Mouse (Mus musculus) cerebellum, postnatal 36 days (tissue): ENCODE data around the gene Enpp3.

ENCODE experiments used
- DNase-seq, 2 experiments: peaks; one replicate each; pipeline ENCODE4 v3.0.0; 2021 to 2022; ENCODE audit warnings: mixed read lengths in 2 of 2

Enpp3 gene

DNA sequence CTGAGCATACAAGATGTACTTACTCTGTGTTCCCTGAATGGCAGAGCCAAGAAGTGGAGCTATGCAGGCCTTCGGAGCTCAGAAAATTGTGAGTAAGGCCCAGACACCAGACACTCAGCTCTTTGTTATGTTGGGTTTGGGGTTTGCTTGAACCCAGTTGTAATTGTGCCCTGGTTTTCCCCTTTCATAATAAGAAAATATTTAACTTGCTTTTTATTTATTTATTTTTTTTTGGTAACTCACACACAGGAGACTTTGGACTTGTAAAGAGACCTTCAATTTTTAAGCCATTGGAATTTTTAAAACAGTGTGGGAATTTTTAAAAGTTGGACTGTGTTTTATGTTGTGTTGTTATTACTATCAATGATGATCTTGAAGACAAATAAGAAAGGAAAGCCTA, at the start of gene Enpp3:
Gene Enpp3, minus strand, starts transcription at position 148 of the 400 bp plus-strand sequence.
- DNase-seq: no peak

DNA sequence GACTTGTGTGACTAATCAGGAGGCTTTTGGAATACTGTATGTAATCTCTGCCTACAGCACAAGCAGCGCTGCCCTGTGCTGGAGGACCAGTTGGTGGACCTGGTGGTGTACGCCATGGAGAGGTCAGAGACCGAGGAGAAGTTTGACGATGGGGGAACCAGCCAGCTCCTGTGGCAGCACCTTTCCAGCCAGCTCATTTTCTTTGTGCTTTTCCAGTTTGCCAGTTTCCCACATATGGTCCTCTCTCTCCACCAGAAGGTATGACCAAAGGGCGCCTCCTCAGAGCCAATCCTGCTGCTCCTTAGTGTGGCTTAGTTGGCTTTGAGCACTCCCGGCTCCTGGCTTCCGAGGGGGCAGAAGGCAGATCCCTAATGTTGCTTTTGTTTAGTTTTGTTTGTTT, 45.7 kb upstream of the Enpp3 start:
- peak; percentile 21 to 38 for DNase-seq

DNA sequence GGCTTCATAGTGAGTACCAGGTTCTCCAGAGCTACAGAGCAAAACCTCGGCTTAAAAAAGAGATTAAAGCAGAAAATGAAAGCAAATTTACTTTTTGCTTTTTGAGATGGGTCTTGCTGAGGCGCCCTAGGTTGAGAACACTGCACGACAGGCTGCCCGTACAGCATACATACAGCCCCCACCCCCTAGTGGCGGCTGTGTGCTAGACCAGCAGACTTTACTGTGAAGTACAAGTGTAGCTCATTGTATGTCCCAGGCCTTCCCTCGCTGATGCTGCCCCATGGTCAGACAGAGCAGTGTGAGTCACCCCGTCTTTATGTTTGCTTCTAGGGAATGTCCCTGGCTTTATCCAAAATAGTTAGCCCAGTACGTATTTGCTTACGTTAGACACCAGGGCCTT, 43.4 kb upstream of the Enpp3 start:
- no peak for DNase-seq

DNA sequence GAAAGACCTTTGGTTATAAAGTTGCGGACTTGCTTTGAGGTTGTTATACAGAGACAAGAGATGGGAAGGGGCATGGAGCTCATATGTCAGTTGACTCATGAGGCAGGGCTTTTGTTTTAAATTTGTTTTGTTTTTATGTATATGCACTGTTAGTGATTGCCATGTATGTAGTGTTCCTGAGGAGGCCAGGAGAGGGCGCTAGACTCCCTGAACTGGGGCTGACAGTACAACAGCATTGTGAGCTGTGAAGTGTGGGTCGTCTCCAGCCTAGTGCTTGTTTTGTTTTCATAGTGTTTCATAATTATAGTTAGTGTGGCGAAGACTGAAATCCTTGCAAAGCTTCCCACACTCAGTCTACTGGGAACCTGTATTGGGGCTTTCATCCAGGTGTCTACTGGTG, 31.0 kb upstream of the Enpp3 start:
- no peak for DNase-seq

DNA sequence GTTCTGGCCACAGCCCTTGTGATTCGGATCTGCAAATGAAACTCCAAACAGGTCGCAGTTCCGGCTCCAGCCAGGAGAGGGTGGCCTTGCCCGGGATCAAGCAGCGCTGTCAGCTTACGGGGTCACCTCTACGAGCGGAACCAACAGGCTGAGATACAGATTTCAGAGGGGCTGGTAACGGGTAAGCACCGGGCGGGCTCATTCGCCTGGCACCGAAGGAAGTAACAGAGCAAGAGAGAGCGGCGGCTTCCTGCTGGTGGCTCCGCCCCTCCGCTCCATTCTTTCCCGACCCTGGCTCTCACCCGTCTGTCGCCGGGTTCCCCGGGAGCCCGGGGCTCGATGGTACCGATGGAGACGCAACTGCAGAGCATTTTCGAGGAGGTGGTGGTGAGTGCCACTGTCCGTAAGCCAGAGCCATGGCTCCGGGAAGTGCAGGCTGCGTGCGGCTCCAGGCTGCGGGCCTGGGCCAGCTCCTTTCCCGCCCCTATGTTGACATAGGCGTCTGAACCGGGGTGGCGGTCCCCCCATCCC, 27.2 kb upstream of the Enpp3 start, which contains the start of gene Med23:
Gene Med23, plus strand, starts transcription at position 227 of the 531 bp plus-strand sequence.
- DNase-seq: peak; percentile 99 to 100

DNA sequence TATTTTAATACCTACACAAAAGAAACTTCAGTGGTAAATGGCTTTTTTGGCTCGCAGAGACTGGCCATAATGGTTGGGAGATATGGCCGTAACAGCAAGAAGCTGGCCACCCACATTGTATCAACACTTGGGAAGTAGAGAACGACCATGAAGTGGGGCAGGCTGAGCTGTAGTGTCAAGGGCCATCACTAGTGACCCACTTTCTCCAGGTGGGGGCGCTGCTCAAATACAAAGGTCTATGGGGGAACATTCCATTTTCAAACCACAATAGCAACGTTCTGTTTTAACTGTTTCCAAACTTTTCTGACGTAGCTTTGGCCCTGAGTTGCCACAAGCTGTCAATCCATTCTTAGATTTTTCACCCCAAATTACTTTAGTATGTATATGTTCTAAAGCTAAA, 21.8 kb upstream of the Enpp3 start:
- no peak for DNase-seq

DNA sequence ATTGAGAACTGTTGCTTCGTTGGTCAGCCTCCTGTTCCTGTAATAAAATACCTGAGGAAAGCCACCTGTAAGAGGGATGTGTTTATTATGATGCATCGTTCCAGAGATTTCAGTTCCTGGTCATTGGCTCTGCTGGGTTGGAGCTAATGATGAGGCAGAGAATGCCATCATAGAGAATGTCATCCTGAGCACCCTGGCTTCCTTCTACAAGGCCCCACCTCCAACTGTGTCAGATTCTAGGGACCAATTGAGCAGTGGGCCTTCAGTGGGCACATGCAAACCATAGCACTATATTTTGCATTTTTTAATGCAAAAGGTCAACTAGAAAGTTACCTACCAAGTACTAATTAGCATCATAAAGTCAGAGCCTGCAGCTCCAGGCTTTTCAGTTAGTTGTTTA, 20.5 kb upstream of the Enpp3 start:
- no peak for DNase-seq

DNA sequence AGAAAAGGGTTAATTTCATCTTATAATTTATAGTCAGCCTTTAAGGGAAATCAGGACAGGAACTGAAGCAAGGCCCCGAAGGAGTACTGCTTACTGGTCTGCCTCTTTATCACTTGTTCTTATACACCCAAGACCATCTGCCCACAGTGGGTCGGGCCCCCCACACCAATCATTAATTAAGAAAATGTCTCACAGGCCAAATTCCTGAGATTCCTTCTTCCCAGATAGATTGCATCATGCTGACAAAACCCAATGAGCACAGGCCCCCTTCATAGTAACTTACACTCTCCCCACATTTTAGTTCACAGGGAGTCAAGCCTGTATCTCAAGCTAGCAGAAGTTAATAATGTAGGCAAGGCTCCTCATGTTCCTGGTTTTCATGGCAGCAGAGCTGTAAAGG, 625 bp downstream of the Enpp3 start:
- no peak for DNase-seq

DNA sequence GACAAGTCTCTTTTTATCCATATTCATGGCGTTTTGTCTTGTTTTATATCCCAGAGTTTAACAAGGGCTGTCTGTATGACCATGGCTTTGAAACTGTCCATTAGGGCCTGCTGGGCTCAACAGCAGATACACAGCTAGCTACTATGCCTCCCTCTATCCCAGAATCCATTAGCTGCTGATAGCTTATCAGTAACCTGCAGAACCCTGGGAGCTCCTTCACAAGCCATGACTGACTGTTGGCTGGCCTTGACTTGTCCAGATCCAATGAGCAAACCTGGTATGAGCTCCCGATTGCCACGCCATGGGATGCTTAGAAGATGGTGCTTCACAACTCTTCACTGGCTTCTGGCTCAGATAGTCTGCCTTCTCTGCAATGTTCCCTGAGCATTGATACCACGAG, 1.8 kb downstream of the Enpp3 start:
- DNase-seq: no peak

DNA sequence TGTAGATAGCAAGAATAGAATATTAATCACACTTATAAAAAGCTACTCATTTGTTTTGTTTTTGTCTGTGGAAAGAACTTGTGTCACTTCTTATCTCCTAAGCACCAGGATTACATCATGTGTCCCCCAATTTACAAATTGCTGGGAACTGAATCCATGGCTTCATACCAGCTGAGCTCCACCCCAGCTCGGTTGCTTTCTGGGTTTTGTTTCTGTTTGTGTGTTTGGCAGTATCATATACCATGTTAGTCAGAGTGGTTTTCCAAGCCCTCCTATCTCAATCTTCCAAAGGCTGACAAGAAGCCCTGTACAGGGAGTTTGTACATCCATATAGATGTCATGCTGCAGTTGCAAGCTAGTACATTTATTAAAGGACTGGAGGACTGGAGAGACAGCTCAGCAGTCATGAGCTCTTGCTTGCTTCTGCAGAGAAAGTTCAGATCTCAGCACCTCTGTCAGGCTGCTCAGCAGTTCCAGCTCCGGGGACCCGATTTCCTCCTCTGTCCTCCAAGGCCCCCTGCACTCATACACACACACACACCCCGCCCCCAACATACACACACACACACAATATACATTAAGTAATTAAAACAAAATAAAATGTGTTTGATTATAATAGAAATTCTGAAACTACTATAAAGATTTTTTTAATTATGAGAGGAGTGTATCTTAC, 6.1 kb downstream of the Enpp3 start:
- no peak for DNase-seq

DNA sequence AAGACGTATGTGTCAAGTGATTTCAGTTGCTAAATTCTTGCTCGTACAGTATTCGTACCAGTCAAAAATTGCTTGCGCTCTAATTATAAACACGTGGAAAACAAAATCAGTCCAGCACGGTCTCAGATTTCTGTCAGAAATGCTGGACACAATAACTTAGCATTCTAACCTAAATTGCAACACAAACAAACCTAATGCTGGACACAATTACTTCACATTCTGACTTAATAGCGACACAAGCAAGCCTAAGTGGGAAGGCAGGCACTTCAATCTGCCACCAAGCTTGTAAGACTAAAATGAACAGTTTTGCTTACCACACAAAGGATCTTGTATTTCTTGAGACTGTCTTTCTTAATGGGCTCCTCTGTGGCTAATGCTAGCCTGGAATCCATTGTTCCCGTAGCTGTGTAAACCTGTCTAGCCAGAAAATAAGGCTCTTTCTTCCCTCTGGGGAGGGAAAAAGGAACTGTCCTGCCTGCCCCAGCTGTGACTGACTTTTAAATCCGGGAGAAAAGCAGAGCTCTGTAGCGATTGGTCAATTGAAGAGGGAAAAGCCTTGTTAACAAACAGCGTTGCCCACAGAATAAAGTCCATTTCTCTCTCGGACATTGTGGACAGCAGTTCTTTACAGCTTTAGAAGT, 6.8 kb downstream of the Enpp3 start:
- no peak for DNase-seq

DNA sequence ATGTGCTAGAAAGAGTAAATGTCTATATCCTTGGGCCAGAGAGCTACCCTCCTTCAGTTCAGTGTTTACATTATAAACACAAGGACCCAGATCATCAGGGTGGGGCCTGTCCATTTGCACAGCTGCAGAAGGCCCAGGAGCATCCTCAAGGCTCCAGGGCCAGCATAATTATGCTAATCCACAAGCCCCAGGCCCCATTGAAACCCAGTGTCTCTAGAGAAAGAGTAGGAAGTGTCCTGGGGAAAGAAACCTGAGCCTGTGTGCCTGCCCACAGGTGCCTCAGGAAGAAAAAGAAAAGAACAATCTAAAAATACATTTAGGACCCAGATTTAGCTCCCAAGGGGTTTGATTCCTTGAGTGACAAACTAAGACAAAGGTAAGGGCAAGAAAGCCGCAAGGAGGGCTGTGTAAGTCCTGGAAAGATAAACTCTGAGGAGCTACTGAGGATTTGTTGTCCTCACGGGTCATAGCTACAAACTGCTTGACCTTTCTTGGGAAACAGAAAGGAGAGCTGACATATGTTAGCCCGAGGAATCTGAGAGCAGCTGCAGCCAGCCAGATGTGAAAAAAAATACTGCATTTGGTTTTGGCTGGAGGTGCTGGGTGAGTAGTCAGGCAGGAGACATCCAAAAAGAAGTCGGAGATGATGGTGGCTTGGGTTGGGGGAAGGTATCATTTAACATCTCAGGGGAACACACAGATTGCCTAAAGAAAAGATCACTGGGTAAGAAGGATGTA, 7.8 kb downstream of the Enpp3 start:
- no peak for DNase-seq

DNA sequence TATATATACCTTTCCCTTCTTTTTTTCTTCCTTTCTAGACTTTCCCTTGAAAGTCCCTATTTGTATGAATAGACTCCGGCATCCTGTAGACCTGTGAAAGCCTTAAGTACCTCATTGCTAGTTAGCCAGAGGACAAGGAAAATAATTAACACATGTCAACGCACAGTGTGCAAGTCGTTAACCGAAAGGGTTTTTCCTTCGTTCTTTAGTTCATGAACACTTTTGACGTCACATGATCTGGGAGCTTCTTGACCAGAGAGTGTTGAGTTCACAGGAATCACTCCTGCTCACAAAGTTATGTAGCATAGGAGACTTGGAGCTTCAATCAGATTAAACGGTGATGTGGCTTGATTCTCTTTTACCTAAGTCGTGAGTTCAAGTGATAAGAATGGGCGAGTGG, 10.3 kb downstream of the Enpp3 start:
- DNase-seq: no peak

DNA sequence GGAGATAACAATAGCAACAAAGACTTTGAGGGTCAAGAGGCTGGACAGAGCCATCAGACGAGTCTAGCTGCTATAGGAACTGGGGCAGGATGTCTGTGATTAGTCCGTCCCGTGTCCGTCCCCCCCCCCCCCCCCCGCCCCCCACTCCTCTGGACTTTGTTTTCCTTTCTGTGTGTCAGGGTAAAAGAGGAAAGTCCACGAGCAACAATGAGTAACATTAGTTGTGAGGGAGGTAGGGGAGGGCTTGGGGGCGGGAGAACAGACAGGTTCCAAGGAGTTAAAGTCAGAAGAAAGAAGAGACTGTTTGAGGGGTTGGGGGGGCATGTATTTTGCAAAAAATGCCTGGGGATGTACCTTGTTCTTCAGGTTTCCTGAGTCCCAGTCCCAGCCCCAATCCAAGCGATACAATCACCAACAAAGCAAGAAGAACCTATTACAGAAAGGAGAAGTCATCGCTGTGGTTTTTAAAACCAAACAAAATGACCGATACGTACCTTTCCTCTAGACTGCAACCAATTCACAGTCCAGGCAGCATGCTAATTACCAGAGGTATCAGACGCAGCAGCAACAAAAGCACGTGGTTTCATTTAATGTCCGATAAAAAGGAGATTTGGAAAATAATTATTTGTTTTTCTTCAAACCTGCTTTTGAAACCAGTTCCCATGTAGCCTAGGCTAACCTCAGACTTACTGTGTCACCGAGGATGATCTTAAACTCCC, 11.1 kb downstream of the Enpp3 start:
- no peak for DNase-seq

DNA sequence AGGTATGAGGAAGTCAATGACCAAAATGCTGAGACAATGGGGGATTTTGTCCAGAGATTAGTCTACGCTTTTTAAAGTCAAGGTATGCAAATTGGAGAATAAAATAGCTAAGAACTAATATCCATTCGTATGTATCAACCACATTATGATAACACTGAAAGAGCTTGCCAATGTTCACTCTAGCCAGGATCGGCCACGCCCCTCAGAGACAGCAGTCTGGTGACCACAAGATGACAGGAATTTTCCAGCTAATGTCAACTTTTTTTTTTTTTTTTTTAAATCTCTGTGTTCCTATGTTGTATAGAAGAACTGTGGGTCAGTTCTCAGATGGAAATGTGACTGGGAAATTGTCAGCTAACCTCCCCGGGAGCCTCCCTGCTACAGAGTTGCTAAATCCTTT, 12.2 kb downstream of the Enpp3 start:
- no peak for DNase-seq

DNA sequence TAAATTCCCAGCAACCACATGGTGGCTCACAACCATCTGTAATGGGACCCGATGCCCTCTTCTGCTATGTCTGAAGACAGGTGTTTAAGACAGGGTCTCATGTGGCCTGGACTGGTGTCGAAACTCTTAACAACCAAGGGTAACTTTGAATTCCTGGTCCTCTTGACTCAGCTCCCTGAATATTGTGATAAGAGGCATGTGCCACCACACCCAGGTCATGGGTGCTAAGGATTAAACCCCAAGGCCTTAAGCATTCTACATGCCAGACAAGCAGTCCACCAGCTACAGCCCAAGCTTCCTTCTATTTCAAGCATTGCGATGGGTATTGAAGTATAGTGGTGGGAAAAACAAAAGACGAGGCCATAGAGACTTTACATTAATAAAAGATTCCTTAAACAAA, 14.5 kb downstream of the Enpp3 start:
- DNase-seq: no peak

DNA sequence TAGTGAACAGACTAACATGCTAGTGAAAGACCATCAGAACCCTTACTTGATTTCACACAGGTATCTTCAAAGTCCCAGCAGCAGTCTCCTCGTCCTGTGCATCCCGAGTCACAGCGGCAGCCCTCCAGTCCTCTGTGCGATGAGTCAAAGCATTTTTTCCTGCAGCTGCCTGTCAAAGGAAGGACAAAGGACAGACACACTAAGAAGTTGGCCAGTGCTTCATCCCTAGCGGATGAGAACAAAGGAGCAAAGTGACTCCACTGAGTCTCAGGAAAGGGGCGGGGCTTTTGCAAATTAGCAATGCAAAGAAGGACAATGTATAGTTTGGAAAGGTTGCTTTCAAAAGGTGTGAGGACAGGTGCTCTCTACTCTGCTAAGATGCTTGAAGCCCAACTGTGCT, 16.5 kb downstream of the Enpp3 start:
- DNase-seq: no peak

DNA sequence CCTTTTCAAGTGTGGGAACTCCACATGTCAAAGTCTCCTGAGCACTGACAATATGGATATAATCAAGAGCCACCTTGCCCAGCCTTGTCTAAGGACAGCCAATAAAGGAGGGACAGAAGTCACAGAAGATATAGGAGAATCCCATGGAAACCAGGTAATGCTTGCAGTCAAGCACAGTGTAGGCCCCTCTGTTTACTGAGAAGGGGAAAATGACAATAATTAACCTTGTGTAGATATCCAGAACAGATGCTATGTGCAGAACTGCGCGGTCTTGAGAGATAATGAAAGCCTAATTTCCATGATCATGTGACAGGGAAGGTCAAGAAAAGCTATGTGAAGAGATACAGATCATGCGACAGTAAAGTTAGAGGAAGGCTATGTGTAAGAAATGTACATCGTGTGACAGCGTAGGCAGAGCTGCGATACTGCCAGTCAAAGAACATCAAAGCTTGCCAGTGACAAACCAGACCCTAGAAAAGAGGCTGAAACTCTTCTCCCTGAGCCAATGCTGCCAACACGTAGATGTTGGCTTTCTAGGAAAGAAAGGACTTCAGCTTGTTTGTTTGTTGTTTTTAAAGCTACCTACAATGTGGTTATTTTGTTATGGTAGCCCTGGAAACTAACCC, 17.1 kb downstream of the Enpp3 start:
- no peak for DNase-seq

DNA sequence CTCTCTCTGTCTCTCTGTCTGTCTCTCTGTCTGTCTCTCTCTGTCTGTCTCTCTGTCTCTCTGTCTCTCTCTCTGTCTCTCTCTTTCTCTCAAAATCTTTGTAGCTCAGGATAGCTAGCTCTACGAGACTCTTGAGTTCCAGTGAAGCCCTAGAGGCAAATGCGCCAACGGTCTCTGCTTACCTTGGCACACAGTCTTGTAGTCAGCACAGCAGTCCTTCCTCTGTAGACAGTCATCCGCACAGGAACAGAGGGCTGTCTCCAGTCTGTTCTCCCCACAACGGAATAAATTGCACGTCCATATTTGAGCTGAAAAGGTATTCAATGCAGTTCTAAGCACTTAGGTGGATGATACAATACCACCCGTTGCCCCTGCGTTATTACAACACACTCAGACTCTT, 18.0 kb downstream of the Enpp3 start:
- no peak for DNase-seq

DNA sequence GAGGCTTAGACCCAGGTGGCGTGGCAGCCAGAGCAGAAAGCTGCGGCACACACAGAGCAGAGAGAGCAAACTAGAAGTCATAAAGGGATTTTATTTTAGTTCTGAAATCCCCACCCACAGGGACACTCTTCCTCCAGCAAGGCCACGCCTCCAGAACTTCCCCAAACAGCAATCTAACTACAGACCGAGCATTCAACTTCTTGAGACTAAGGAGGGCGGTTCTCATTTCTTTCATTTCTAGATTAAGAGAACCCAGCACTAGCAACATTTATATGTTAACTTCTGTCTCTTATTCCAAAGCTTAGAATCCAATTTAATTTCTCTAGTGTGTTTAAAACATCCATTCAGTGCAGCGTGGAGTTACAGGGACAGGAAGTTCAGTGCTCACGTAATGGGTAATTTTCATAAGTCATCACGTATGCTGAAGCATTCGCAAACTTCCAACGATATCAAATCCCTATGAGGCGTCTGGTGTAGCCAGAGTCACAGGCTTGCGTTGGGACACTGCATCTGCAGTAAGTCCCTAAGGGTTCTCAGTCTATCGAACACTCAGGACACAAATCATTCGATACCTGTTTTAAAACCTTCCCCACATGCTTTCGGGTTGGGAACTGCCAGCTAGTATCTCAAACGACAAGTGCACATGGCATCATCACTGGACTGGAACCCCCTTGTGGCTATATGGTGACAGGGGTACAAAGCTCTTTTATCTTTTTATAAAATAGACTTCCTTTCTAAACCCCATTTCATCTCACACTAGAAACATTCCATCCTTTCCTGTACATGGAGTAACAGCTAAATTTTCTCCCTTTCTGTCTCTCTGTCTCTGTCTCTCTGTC, 18.7 kb downstream of the Enpp3 start:
- no peak for DNase-seq

DNA sequence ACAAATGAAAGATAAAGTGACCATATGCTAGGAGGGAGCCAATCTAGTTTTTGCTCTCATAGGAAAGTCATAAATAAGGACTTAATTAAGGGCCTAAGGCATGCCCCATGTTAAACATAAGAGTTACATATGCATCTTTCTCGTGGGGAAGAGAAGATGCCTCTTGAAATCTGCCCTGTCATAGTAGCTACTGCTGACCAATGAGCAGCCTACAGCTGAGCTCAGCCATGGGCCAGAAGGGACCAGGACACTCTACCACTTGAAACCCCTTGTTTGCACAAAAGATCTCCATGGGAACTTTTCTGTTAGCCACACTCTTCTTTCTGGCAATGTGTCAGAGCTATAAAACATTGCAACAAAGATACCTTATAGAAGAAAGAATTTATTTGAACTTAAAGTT, 19.4 kb downstream of the Enpp3 start:
- no peak for DNase-seq

DNA sequence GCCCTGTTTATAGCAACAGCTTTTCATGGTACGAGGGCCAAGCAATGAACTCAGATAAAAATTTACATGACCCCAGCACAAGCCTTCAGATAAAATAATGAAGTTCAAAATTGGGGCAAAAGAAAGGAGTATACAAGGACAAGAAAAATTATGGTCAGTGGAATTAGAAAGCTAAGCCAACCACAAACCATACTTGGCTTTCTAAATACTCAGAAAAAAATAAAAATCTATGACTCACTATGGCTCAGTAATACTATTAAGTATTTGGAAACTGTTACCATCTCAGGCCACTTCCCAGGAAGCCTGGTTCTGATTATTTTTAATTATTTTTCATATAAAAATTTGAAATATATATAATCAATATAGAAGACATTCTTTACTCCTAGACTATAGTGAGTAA, 19.8 kb downstream of the Enpp3 start:
- DNase-seq: no peak
